Mouse (Mus musculus): ENCODE measurements at regions not wholly inside any gene's neighbourhood (a gene's known extent, or its start where the extent isn't known, plus 50 kb on each side); places are given as distances from the start of the nearest gene placed in this dataset.

- peak; percentile 45 for DNase-seq (ENCODE audit: low spot score)
These were observed 85.7 kb downstream of the 1700001O22Rik start for GRCm38 (mm10) chr2:30717566-30718328.

- peak; percentile 71 for DNase-seq (ENCODE audit: low spot score)
These were observed 86.6 kb downstream of the 1700001O22Rik start for GRCm38 (mm10) chr2:30716580-30717565.

GRCm38 (mm10) chr2:30715720-30716310 lies 87.6 kb downstream of the 1700001O22Rik start:
- peak; percentile 44 for DNase-seq (ENCODE audit: low spot score)

GRCm38 (mm10) chr2:30713535-30713934 lies 89.9 kb downstream of the 1700001O22Rik start:
- DNase-seq (ENCODE audit: low spot score), result peak; percentile 57

GRCm38 (mm10) chr2:30712841-30713401 lies 90.5 kb downstream of the 1700001O22Rik start:
- peak; percentile 69 for DNase-seq (ENCODE audit: low spot score)

- DNase-seq (ENCODE audit: low spot score), result peak; percentile 85
These were observed 91.5 kb downstream of the 1700001O22Rik start for GRCm38 (mm10) chr2:30711853-30712498.

GRCm38 (mm10) chr2:30711476-30711852 lies 92.0 kb downstream of the 1700001O22Rik start:
- DNase-seq (ENCODE audit: low spot score), result no peak

GRCm38 (mm10) chr2:30710895-30711294 lies 92.6 kb downstream of the 1700001O22Rik start:
- no peak for DNase-seq (ENCODE audit: low spot score)

GRCm38 (mm10) chr2:30709386-30709884 lies 94.0 kb downstream of the 1700001O22Rik start:
- DNase-seq (ENCODE audit: low spot score), result peak; percentile 41

GRCm38 (mm10) chr2:30708762-30709385 lies 94.6 kb downstream of the 1700001O22Rik start:
- peak; percentile 45 for DNase-seq (ENCODE audit: low spot score)

- DNase-seq (ENCODE audit: low spot score), result peak; percentile 88
These were observed 95.3 kb downstream of the 1700001O22Rik start for GRCm38 (mm10) chr2:30708001-30708683.

- DNase-seq (ENCODE audit: low spot score), result peak; percentile 77
These were observed 96.1 kb downstream of the 1700001O22Rik start for GRCm38 (mm10) chr2:30707099-30708000.

- DNase-seq (ENCODE audit: low spot score), result peak; percentile 52
These were observed 97.4 kb downstream of the 1700001O22Rik start for GRCm38 (mm10) chr2:30706036-30706435.

GRCm38 (mm10) chr2:30703308-30703707 lies 100.2 kb downstream of the 1700001O22Rik start:
- DNase-seq (ENCODE audit: low spot score), result peak; percentile 46

- peak; percentile 42 for DNase-seq (ENCODE audit: low spot score)
These were observed 100.8 kb downstream of the 1700001O22Rik start for GRCm38 (mm10) chr2:30702711-30703110.

- DNase-seq (ENCODE audit: low spot score), result peak; percentile 43
These were observed 102.6 kb downstream of the 1700001O22Rik start for GRCm38 (mm10) chr2:30700890-30701289.

- DNase-seq (ENCODE audit: low spot score), result no peak
These were observed 103.0 kb downstream of the 1700001O22Rik start for GRCm38 (mm10) chr2:30700471-30700870.

- peak; percentile 80 for DNase-seq (ENCODE audit: low spot score)
These were observed 103.5 kb downstream of the 1700001O22Rik start for GRCm38 (mm10) chr2:30699797-30700454.
